Mouse (Mus musculus): Measurements from ENCODE around the gene Entpd1.

- TF ChIP-seq POLR2A (IDR thresholded peaks at IDR 0.05; ENCODE audit: low read depth, low read length) (no peak), CTCF (IDR thresholded peaks at IDR 0.05; ENCODE audit: borderline replicate concordance, insufficient read depth, low read length) (no peak)
These were observed 176.5 kb downstream of the Entpd1 start for GRCm38 (mm10) chr19:40788715-40789084.

All from embryonic fibroblast, embryonic 13.5 days (primary cell).